In the genomic region with DNA sequence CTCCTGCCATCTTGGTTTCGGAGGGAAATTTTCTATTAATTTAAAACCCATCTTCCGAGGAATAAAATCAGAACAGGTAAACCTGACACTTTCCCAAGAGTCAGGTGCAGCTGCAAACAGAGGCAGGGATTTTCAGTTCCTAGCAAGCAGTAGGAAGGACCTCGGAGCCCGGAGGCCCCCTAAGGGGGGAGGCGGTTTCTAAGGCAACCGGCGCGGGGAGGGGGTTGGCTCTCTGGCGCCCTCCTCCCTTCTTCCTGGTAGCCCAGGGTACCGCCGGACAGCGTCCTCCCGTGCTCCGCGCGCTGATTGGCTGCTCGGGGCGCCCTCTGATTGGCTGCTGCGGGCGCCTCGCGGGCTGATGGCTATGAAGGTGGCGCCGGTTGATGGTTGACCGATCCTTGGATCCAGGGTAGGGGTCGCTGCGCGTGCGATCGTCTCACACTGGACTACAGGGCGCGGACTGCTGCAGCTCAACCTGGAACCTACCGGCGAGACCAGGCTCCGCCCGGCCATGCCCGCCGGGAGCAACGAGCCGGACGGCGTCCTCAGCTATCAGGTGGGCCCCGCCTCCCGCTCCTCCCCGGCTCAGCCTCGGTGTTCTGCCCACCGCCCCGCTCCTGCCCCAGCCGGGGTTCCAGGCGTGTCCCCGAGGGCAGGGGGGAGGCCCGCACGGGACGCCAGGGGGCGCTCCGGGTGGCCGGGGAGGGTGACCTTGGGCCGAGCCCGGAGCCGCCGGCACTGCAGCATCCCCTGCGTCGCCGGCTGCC, we compare ENCODE assay signal across 8 mouse cellular contexts. TPM values are rescaled to one million over a fixed set of nuclear protein-coding genes. Genes with fewer than 3 reads are reported as not detected.
DNase-seq lines count a peak whose midpoint lies in the region; ATAC-seq lines count a peak whose summit lies in the region.

A gene (plus strand): TSS at position 329 of the 767 bp plus-strand sequence.

- peak; percentile 96 for ATAC-seq in forebrain, embryonic 12.5 days (ENCODE audit: low FRiP score)
- peak; percentile 92 for ATAC-seq in heart, embryonic 16.5 days (replicated peaks; ENCODE audit: extremely low read depth, insufficient read depth, low FRiP score)
- ATAC-seq in liver, embryonic 15.5 days (ENCODE audit: insufficient read depth), result peak; percentile 77
- ATAC-seq in neural tube, embryonic 11.5 days (ENCODE audit: insufficient read depth, low FRiP score, low TSS enrichment), result peak; percentile 95
- peak; percentile 94 for ATAC-seq in stomach, embryonic 16.5 days (ENCODE audit: insufficient read depth, low FRiP score)

- H3K36me3 ChIP-seq in forebrain, embryonic 12.5 days (replicated peaks), result 0 out of 2 replicates have a peak, but pooled peaks cover 3% of the 10 kb centered on the region
- no peaks in the 10 kb centered on the region for H3K36me3 ChIP-seq in heart, embryonic 16.5 days (ENCODE audit: control insufficient read depth, insufficient read depth)
- H3K36me3 ChIP-seq in liver, embryonic 15.5 days (replicated peaks), result no peaks in the 10 kb centered on the region
- no peaks in the 10 kb centered on the region for H3K36me3 ChIP-seq in neural tube, embryonic 11.5 days (ENCODE audit: control insufficient read depth, insufficient read depth, low read length)
- H3K36me3 ChIP-seq in stomach, embryonic 16.5 days (ENCODE audit: control insufficient read depth, insufficient read depth, low read length), result no peaks in the 10 kb centered on the region

- peak within 1 kb of the TSS; percentile 85 for H3K4me2 ChIP-seq in forebrain, embryonic 12.5 days
- H3K4me2 ChIP-seq in heart, embryonic 16.5 days (ENCODE audit: low read depth, low read length), result peak within 1 kb of the TSS; percentile 91
- H3K4me2 ChIP-seq in liver, embryonic 15.5 days, result peak within 1 kb of the TSS; percentile 86
- peak within 1 kb of the TSS; percentile 54 for H3K4me2 ChIP-seq in neural tube, embryonic 11.5 days (ENCODE audit: low read depth)
- H3K4me2 ChIP-seq in stomach, embryonic 16.5 days (ENCODE audit: low read depth, low read length), result peak within 1 kb of the TSS; percentile 89

- DNase-seq in CD4-positive, CD25-positive, alpha-beta regulatory T cell, adult 2 months (ENCODE audit: low read depth, low spot score), result peak; percentile 92
- DNase-seq in kidney, postnatal 36 days, result peak; percentile 91 to 93
- peak; percentile 95 for DNase-seq in neural tube, embryonic 11.5 days (ENCODE audit: low spot score)

- H3K27ac ChIP-seq in brown adipose tissue, adult 24 weeks (replicated peaks; ENCODE audit: low read depth, low read length), result no peak within 1 kb of the TSS
- peak within 1 kb of the TSS; percentile 88 for H3K27ac ChIP-seq in forebrain, embryonic 12.5 days
- no peak within 1 kb of the TSS for H3K27ac ChIP-seq in heart, embryonic 16.5 days (ENCODE audit: low read length)
- H3K27ac ChIP-seq in liver, embryonic 15.5 days (replicated peaks), result no peak within 1 kb of the TSS
- H3K27ac ChIP-seq in neural tube, embryonic 11.5 days (ENCODE audit: low read depth, low read length), result peak within 1 kb of the TSS; percentile 90
- peak within 1 kb of the TSS; percentile 12 for H3K27ac ChIP-seq in stomach, embryonic 16.5 days (ENCODE audit: low read length)

- peak within 1 kb of the TSS; percentile 77 for H3K9ac ChIP-seq in forebrain, embryonic 12.5 days
- H3K9ac ChIP-seq in heart, embryonic 16.5 days (ENCODE audit: low read length), result peak within 1 kb of the TSS; percentile 47; the same call in 1 of the 2 replicates
- no peak within 1 kb of the TSS for H3K9ac ChIP-seq in liver, embryonic 15.5 days
- peak within 1 kb of the TSS; percentile 53 for H3K9ac ChIP-seq in neural tube, embryonic 11.5 days (ENCODE audit: low read length)
- peak within 1 kb of the TSS; percentile 62 for H3K9ac ChIP-seq in stomach, embryonic 16.5 days (ENCODE audit: low read length)

- no peaks in the 10 kb centered on the region for H3K9me3 ChIP-seq in forebrain, embryonic 12.5 days
- no peaks in the 10 kb centered on the region for H3K9me3 ChIP-seq in heart, embryonic 16.5 days (replicated peaks; ENCODE audit: control insufficient read depth, low read length)
- no peaks in the 10 kb centered on the region for H3K9me3 ChIP-seq in liver, embryonic 15.5 days (replicated peaks)
- no peaks in the 10 kb centered on the region for H3K9me3 ChIP-seq in neural tube, embryonic 11.5 days (ENCODE audit: control insufficient read depth, low read length)
- no peaks in the 10 kb centered on the region for H3K9me3 ChIP-seq in stomach, embryonic 16.5 days (replicated peaks; ENCODE audit: control insufficient read depth, low read length)

- no peaks in the 10 kb centered on the region for H3K27me3 ChIP-seq in forebrain, embryonic 12.5 days
- H3K27me3 ChIP-seq in heart, embryonic 16.5 days (ENCODE audit: control insufficient read depth, insufficient read depth, low read length), result peaks cover 52% of the 10 kb centered on the region
- H3K27me3 ChIP-seq in liver, embryonic 15.5 days, result peaks cover 84% of the 10 kb centered on the region
- H3K27me3 ChIP-seq in neural tube, embryonic 11.5 days (ENCODE audit: control insufficient read depth, insufficient read depth, low read length), result no peaks in the 10 kb centered on the region
- H3K27me3 ChIP-seq in stomach, embryonic 16.5 days (ENCODE audit: control insufficient read depth, insufficient read depth, low read length), result no peaks in the 10 kb centered on the region; the same call in 1 of the 2 replicates

- H3K4me1 ChIP-seq in brown adipose tissue, adult 24 weeks (ENCODE audit: control insufficient read depth, insufficient read depth, insufficient read length, low read length), result no peaks in the 10 kb centered on the region
- peaks cover 23% of the 10 kb centered on the region for H3K4me1 ChIP-seq in forebrain, embryonic 12.5 days
- H3K4me1 ChIP-seq in heart, embryonic 16.5 days (ENCODE audit: control insufficient read depth, insufficient read depth, low read length), result peaks cover 7% of the 10 kb centered on the region
- H3K4me1 ChIP-seq in liver, embryonic 15.5 days (replicated peaks), result peaks cover 23% of the 10 kb centered on the region
- H3K4me1 ChIP-seq in neural tube, embryonic 11.5 days (ENCODE audit: control insufficient read depth, insufficient read depth, low read length), result peaks cover 7% of the 10 kb centered on the region; the same call in 1 of the 2 replicates
- H3K4me1 ChIP-seq in stomach, embryonic 16.5 days (ENCODE audit: control insufficient read depth, insufficient read depth, low read length), result no peaks in the 10 kb centered on the region

- WGBS in forebrain, embryonic 12.5 days, result under 1% methylated on average over 60 of the region's 64 CpGs
- 1% methylated on average over 63 of the region's 64 CpGs for WGBS in heart, embryonic 16.5 days
- under 1% methylated on average over 64 of the region's 64 CpGs for WGBS in liver, embryonic 15.5 days (ENCODE audit: insufficient replicate concordance)
- under 1% methylated on average over 56 of the region's 64 CpGs for WGBS in neural tube, embryonic 11.5 days
- under 1% methylated on average over 63 of the region's 64 CpGs for WGBS in stomach, embryonic 16.5 days

- peak within 1 kb of the TSS; percentile 61 for H3K4me3 ChIP-seq in brown adipose tissue, adult 24 weeks (ENCODE audit: insufficient read depth, low read depth, low read length)
- peak within 1 kb of the TSS; percentile 81 for H3K4me3 ChIP-seq in forebrain, embryonic 12.5 days (replicated peaks)
- H3K4me3 ChIP-seq in heart, embryonic 16.5 days (ENCODE audit: low read length), result peak within 1 kb of the TSS; percentile 60
- H3K4me3 ChIP-seq in liver, embryonic 15.5 days (replicated peaks), result peak within 1 kb of the TSS; percentile 61
- peak within 1 kb of the TSS; percentile 60 for H3K4me3 ChIP-seq in neural tube, embryonic 11.5 days (ENCODE audit: low read depth, low read length)
- peak within 1 kb of the TSS; percentile 62 for H3K4me3 ChIP-seq in stomach, embryonic 16.5 days (replicated peaks; ENCODE audit: low read length)

RNA-seq across cellular contexts. Expression of the gene that starts here (rescaled TPM):
- 0.91 and 3.2 TPM in 2 replicates for polyA plus RNA-seq in brown adipose tissue, adult 24 weeks (2012; ENCODE audit: insufficient read depth, insufficient read length, missing spikeins)
- polyA plus RNA-seq in forebrain, embryonic 12.5 days (2016; fragmentation: Nextera tagmentation; extraction: Ambion mirVana), result 18.6 and 19.5 TPM in 2 replicates
- polyA plus RNA-seq in heart, embryonic 16.5 days (2015; fragmentation: Nextera tagmentation; extraction: Ambion mirVana), result 1.3 and 1.4 TPM in 2 replicates
- polyA plus RNA-seq in liver, embryonic 15.5 days (2015; fragmentation: Nextera tagmentation; extraction: Ambion mirVana), result 0.25 and 0.50 TPM in 2 replicates
- 7.9 and 11.3 TPM in 2 replicates for polyA plus RNA-seq in neural tube, embryonic 11.5 days (2014; fragmentation: Nextera tagmentation; extraction: Ambion mirVana)
- 3.9 and 4.7 TPM in 2 replicates for polyA plus RNA-seq in stomach, embryonic 16.5 days (2015; fragmentation: Nextera tagmentation; extraction: Ambion mirVana)

Comparison
In these comparisons a context has a peak if more than half of its experiments do, and no peak if none do; other contexts are left out.
1. Peak in ATAC-seq, H3K4me3 ChIP-seq and H3K4me2 ChIP-seq in liver, embryonic 15.5 days; RNA of the gene not detected or under 1 TPM.
2. H3K27ac ChIP-seq: peak in forebrain, embryonic 12.5 days (single experiment), neural tube, embryonic 11.5 days (single experiment) and stomach, embryonic 16.5 days (single experiment); none in brown adipose tissue, adult 24 weeks (single experiment), heart, embryonic 16.5 days (single experiment) and liver, embryonic 15.5 days (single experiment).
3. Peak in every context shown above with its lines, with median percentiles within 50 percentile points of each other: DNase-seq, H3K4me3 ChIP-seq, ATAC-seq and H3K4me2 ChIP-seq.